Mouse (Mus musculus): ENCODE data around the gene Rtn4rl1.
A peak's percentile ranks its signal among the peaks of the same experiment; 100 is the strongest.
"Not testable (repeated sequence)": the region's sequence is repeated elsewhere in the genome, so short reads cannot be mapped to it uniquely, and the experiment has no call there.

The Rtn4rl1 gene

DNA sequence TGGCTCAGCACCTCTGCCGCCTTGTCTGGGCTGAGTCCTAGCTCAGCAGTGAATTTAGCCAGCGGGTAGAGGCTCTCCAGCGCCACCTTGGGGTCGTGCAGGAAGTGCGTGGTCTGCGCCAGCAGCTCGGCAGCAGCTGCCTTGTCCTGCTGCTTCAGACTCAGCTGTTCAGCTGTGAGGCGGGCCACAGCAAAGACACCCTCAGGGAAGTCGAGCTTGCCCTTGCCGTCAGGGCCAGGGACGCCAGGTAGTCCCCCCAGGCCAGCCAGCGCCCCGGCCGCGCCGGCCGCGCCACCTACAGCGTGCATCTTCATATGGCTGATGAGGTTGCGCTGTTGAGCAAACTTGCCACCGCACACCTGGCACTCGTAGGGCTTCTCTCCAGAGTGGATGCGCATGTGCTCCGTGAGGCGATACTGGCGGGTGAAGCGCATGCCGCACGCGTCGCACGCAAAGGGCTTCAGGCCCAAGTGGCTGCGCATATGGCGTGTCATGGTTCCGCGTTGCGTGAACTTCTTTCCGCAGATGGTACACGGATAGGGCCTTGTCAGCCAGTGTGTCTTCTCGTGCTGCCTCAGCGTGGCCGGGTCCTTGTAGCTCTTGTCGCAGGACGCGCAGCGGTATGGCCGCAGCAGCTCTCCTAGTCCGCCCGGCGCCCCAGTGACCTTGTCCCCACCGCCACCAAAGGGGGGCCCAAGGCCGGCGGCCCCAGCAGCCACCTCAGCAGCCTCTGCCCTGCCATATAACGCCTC lies 28.0 kb upstream of the Rtn4rl1 start:
- no peak for DNase-seq (ENCODE audit: extremely low read depth, low read depth, low spot score)

- DNase-seq (ENCODE audit: extremely low read depth, low read depth, low spot score) = no peak
Observed at GRCm38 (mm10) chr11:75166193-75166842, 27.3 kb upstream of the Rtn4rl1 start.

GRCm38 (mm10) chr11:75166861-75167642 lies 26.5 kb upstream of the Rtn4rl1 start:
- DNase-seq (ENCODE audit: extremely low read depth, low read depth, low spot score) = no peak

DNA sequence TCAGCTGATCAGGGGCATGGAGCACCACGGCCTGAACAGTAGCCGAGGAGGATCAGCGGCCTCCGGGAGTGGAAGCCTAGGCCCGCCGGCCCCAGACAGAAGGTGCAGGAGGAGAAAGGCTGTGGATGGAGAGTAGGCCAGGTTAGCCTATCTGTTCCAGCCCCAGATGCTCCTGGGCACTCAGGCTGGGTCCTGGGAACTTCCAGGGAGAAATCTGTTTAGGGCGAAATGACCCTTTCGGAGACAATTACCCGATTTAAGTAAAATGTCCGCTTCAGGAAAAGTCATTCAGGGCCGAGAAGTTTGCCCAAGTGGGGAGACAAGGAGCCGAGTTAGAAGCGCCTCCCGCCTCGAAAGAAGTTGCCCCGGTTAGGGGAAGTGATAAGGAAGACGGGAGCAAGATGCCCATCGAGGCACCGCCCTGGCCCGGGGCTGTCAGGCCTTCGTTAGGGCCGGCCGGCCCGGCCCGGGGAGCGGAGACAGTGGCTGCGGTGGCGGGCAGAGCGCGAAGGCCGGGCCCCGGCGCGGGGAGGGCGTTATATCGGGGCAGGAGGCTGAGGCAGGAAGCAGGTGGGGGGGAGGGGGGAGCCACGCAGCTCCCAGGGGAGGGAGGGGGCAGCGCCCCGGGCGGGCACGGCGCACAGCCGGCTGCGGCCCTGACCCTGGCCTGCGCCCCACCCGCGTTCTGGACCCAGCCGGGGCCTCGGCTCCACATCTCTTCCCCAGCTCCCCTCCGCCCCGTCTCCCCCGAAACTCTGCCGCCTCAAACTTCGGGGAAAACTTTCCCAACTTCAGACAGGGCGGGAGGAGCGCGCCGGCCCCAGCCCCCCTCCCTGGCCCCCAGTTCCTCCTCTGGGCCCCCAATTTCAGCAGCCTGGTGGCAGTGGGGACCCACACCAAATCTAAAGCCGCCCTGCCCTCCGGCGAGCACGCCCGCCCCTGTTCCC lies 25.7 kb upstream of the Rtn4rl1 start:
- DNase-seq (ENCODE audit: extremely low read depth, low read depth, low spot score) = no peak

- no peak for DNase-seq (ENCODE audit: extremely low read depth, low read depth, low spot score)
Observed at GRCm38 (mm10) chr11:75168590-75169361, 24.8 kb upstream of the Rtn4rl1 start.

DNA sequence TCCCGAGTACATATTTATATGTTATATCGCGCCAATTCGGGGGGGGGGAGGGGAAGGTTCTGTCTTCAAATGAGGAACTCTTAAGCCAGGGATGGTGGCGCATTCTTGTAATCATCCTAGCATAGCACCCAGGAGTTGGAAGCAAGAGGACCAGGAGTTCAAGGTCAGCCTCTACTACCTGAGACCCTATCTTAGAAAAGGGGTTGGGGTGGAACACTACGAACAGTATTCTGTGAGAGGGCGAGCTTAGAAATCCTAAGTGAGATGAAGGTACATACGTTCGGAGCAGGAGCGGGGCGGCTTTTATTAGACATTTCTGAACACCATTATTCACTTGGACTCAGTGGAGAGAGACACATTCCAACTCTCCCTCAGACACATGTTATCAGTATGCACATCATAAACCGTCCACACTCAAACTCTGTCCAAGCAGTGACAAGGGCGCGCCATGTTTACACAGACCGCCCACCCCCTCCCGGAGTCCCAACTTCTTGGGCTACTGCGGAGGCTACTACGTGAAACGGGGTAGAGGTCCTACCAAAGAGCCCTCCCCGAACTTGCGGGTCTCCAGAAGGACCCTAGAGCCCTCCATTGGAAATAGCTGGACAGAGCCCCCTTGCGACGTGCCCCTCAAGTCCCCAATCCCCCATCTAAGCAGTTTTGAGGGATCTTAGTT lies 24.0 kb upstream of the Rtn4rl1 start, which contains the start of gene Hic1:
Hic1 (minus strand) TSS at position 115 of the 676 bp plus-strand sequence.
- no peak for DNase-seq (ENCODE audit: extremely low read depth, low read depth, low spot score)

- no peak for DNase-seq (ENCODE audit: extremely low read depth, low read depth, low spot score)
Observed at GRCm38 (mm10) chr11:75170136-75170751, 23.3 kb upstream of the Rtn4rl1 start.

- DNase-seq (ENCODE audit: extremely low read depth, low read depth, low spot score) = no peak
Observed at GRCm38 (mm10) chr11:75171186-75171865, 22.3 kb upstream of the Rtn4rl1 start.

GRCm38 (mm10) chr11:75172151-75173094 lies 21.2 kb upstream of the Rtn4rl1 start:
- no peak for DNase-seq (ENCODE audit: extremely low read depth, low read depth, low spot score)

DNA sequence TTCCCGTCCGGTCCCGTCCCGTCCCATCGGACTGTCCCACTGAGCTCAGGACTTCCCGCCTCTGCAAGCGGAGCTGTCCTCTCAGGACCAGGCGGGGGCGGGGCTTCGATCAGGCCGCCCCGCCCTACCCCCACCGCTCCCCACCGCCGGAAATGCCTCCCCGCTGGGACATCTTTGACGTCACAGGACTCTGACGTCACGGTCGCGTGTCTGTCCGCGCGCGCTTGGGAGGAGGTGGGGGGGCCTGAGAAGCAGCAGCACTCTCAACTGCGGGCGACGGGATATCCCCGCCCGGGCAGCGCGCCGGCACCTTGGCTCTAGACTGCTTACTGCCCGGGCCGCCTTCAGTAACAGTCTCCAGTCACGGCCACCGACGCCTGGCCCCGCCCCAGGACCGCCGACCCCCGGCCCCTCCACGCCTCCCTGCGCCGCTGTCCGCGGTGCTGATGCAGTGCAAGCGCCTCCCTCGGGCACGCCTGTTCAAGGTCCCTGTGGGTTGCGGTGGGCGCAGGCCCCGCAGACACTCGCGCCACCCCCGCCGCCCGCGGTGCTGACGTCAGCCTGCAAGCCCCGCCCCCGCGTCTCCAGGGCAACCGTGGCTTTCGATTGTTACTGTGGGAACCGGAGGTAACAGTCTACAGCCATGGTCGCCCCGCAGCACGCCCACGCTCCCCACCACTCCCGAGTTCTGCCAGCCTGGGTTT lies 20.3 kb upstream of the Rtn4rl1 start:
- DNase-seq (ENCODE audit: extremely low read depth, low read depth, low spot score) = no peak

- DNase-seq (ENCODE audit: extremely low read depth, low read depth, low spot score) = no peak
Observed at GRCm38 (mm10) chr11:75173799-75174165, 19.8 kb upstream of the Rtn4rl1 start.

GRCm38 (mm10) chr11:75174574-75174973 lies 19.0 kb upstream of the Rtn4rl1 start:
- DNase-seq (ENCODE audit: extremely low read depth, low read depth, low spot score) = not testable (repeated sequence)

DNA sequence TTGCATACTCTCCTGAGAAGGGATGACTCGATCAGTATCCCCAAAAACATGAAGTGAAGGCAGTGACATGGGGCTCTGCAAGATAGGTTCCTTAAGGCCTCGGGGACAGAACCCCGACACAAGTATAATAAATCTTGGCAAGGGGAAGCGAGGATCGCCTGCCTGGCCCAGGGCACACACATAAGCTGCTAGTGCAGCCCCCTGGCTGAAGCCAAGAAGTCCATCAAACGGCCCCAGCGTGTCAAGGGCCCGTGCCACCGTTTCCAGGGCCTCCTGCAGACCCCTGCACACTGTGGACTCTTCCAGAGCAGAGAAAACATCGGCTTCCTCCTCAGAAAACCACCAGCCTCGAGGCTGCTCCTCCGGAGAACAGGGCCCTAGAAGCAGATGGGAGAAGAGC lies 15.6 kb upstream of the Rtn4rl1 start:
- DNase-seq (ENCODE audit: extremely low read depth, low read depth, low spot score) = no peak

- DNase-seq (ENCODE audit: extremely low read depth, low read depth, low spot score) = peak; percentile 39
Observed at GRCm38 (mm10) chr11:75178672-75179208, 14.8 kb upstream of the Rtn4rl1 start, which contains the start of gene Ovca2. Ovca2 (minus strand) TSS chr11:75178835.

DNA sequence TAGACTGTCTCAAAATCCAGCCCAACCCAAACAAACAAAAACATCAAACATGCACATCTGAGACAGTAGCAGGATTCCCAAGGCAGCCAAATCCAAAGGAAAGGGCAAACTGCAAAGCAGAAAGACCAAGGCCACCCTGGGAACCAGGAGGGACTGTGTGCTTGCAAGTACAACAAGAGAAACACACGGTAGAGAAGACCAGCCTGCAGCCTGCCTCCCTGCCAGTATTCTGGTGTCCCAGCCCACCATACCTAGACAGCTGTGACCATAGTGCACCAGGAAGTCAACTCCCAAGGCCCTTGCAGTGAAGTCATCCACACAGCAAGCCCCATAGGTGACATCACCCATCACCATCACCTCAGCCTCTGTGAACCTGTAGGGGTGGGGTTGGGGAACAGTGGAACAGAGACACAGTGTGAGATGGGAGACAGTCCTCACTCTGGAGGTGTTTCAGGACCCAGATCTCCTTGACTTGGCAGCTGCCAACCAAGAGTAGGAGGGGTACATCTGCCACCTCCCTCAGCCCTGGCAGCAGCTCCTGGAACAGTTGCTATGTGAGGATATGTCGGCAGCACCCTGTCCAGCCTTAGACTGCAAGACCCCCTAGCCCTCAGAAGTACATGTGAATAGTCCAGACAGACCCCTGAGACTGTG lies 9.5 kb upstream of the Rtn4rl1 start:
- no peak for DNase-seq (ENCODE audit: extremely low read depth, low read depth, low spot score)

DNA sequence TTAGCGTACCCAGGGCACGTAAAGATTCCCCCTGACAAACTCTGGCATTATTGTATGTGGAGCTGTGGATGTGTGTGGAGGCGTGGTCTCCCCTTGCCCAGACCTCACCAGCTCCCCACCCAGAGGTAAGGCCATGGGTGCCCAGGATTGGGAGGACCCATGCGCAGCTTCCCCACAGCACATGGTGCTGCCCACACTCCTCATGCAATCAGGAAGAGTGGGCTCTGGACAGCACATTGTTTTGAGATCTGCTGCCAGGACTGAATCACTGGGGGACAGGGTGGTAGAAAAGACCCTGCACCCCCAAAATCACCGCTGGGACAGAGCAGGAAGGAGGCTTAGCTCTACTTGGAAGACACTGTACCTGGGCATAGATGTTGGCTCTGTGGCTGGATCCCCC lies 9.0 kb upstream of the Rtn4rl1 start:
- no peak for DNase-seq (ENCODE audit: extremely low read depth, low read depth, low spot score)

Measured in fat pad, adult 2 months (tissue).